Mouse (Mus musculus): ENCODE measurements around the gene Rap1b. TPM values are rescaled to one million over a fixed set of nuclear protein-coding genes. Genes with fewer than 3 reads are reported as not detected.

The Rap1b gene
- polyA plus RNA-seq, 1 experiment from 2014 or later = 174 TPM

DNA sequence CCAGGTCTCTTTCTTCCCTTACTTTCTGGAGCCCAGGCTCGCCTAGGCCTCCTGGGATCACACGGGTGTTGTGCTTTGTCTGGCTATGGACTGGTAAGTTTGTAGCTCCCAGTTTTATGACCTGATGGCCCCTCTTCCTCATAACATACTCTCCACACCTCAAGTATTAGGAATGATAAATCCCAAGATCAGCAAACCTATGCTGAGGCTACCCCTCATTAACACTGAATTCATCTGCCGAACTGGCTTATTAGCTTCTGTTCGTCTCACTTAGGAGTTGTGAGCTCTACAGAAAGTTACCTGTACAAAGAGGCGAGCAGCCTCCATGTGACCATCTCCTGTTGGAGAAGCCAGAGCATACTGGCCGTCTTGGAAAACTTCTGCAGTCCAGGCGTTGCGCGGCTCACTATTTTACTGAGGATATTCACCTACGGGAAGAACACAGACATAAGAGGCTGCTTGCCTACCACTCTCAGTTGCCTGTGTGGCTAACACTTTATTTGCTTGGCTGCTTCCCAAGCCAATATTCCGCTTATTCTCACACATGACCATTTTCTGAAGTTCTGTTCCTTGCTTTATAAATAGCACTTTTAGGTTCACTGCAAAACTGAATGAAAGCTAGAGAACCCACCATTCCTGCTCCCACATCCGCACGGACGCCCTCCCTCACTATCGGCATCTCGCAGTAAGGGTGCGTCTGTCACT lies 64.7 kb downstream of the Rap1b start:
- 95% methylated on average over 17 of the region's 17 CpGs for WGBS
- Histone ChIP-seq H3K27ac (no peak overlapping the region), H3K4me2 (ENCODE audit: low read length) (no peak overlapping the region), H3K9me3 (replicated peaks; ENCODE audit: low read length) (no peaks in the 10 kb centered on the region), H3K9ac (ENCODE audit: low read depth, low read length) (no peak overlapping the region), H3K4me1 (replicated peaks; ENCODE audit: insufficient read depth, low read length) (no peaks in the 10 kb centered on the region), H3K27me3 (ENCODE audit: insufficient read depth, low read length) (no peaks in the 10 kb centered on the region), H3K4me3 (replicated peaks; ENCODE audit: low read depth, low read length) (no peak overlapping the region), H3K36me3 (ENCODE audit: insufficient read depth, low read length) (peaks cover 49% of the 10 kb centered on the region; the same call in 1 of the 2 replicates)
- DNase-seq (ENCODE audit: low spot score) = no peak
- ATAC-seq (replicated peaks; ENCODE audit: low FRiP score, low read depth) = no peak
- no peak for TF ChIP-seq CTCF (IDR thresholded peaks at IDR 0.05; ENCODE audit: low read depth)

- peaks cover 53% of the 10 kb centered on the region; the same call in 1 of the 2 replicates for H3K36me3 ChIP-seq (ENCODE audit: insufficient read depth, low read length)
- TF ChIP-seq CTCF (IDR thresholded peaks at IDR 0.05; ENCODE audit: low read depth) = no peak
- no peak overlapping the region for H3K4me3 ChIP-seq (replicated peaks; ENCODE audit: low read depth, low read length)
- no peak for ATAC-seq (replicated peaks; ENCODE audit: low FRiP score, low read depth)
- DNase-seq (ENCODE audit: low spot score) = no peak
- no peak overlapping the region for H3K27ac ChIP-seq
- WGBS = 94% methylated on average over 6 of the region's 6 CpGs
- no peaks in the 10 kb centered on the region for H3K4me1 ChIP-seq (replicated peaks; ENCODE audit: insufficient read depth, low read length)
- H3K9me3 ChIP-seq (replicated peaks; ENCODE audit: low read length) = no peaks in the 10 kb centered on the region
- H3K27me3 ChIP-seq (ENCODE audit: insufficient read depth, low read length) = no peaks in the 10 kb centered on the region
- H3K4me2 ChIP-seq (ENCODE audit: low read length) = no peak overlapping the region
- no peak overlapping the region for H3K9ac ChIP-seq (ENCODE audit: low read depth, low read length)
These were observed 65.4 kb downstream of the Rap1b start for GRCm38 (mm10) chr10:117780306-117780911.

DNA sequence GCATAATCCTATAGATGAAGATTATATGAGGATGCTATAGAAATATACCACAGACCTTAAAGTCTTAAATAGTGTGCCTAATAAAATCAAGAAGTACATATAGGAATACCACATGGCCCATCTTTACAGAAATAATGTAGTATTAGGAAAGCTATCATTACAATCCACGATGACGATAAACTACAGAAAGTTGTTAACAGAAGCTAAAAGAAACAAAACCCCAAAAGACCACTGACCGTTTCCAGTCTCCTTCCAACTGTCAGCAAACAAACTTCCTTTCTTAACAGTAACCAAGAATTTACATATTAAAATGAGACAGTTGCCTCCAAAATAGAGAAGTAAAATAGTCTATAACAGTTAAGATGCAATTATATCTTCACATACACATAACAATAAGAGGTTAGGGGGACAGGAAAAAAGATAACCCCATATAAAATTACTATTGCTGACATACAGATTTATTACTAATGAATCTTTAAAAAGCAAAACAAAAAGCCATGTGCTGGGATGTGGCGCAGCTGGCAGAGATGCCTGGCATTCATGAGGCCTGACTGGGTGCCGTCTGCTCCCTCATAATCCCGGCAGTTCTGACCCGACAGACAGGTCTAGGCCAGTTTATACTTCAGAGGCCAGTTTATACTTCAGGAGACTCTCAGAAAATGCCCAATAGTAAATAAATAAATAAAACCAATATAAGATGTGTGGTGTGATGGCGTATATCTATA lies 66.1 kb downstream of the Rap1b start:
- ATAC-seq (replicated peaks; ENCODE audit: low FRiP score, low read depth) (no peak), DNase-seq (ENCODE audit: low spot score) (no peak)
- WGBS = 90% methylated on average over 8 of the region's 8 CpGs
- Histone ChIP-seq H3K4me3 (replicated peaks; ENCODE audit: low read depth, low read length) (no peak overlapping the region), H3K36me3 (ENCODE audit: insufficient read depth, low read length) (peaks cover 53% of the 10 kb centered on the region; the same call in 1 of the 2 replicates), H3K9ac (ENCODE audit: low read depth, low read length) (no peak overlapping the region), H3K27me3 (ENCODE audit: insufficient read depth, low read length) (no peaks in the 10 kb centered on the region), H3K4me1 (replicated peaks; ENCODE audit: insufficient read depth, low read length) (no peaks in the 10 kb centered on the region), H3K9me3 (replicated peaks; ENCODE audit: low read length) (no peaks in the 10 kb centered on the region), H3K27ac (no peak overlapping the region), H3K4me2 (ENCODE audit: low read length) (no peak overlapping the region)
- TF ChIP-seq CTCF (IDR thresholded peaks at IDR 0.05; ENCODE audit: low read depth) = no peak

DNA sequence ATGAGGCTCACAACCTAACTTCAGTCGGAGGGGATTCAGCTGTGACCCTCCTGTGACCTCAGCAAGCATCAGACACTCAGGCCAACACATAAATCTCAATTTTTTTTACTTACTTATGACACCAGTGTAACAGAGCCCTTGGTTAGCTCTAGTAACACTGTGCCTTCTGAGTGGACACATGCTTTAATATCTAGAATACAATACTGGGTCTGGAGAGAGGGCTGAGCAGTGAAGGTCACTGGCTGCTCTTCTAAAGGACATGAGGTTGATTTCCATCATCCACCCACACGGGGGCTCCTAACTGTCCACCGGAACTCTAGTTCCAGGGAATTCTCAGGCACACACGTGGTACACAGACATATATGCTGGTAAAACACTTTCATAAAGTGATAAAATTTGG lies 66.9 kb downstream of the Rap1b start:
- no peaks in the 10 kb centered on the region for H3K4me1 ChIP-seq (replicated peaks; ENCODE audit: insufficient read depth, low read length)
- DNase-seq (ENCODE audit: low spot score) (no peak), ATAC-seq (replicated peaks; ENCODE audit: low FRiP score, low read depth) (no peak)
- H3K27ac ChIP-seq = no peak overlapping the region
- 79% methylated on average over 4 of the region's 4 CpGs for WGBS
- H3K36me3 ChIP-seq (ENCODE audit: insufficient read depth, low read length) = peaks cover 55% of the 10 kb centered on the region; the same call in 1 of the 2 replicates
- H3K9me3 ChIP-seq (replicated peaks; ENCODE audit: low read length) = no peaks in the 10 kb centered on the region
- no peaks in the 10 kb centered on the region for H3K27me3 ChIP-seq (ENCODE audit: insufficient read depth, low read length)
- H3K4me2 ChIP-seq (ENCODE audit: low read length) = no peak overlapping the region
- H3K4me3 ChIP-seq (replicated peaks; ENCODE audit: low read depth, low read length) = no peak overlapping the region
- TF ChIP-seq CTCF (IDR thresholded peaks at IDR 0.05; ENCODE audit: low read depth) = no peak
- no peak overlapping the region for H3K9ac ChIP-seq (ENCODE audit: low read depth, low read length)

GRCm38 (mm10) chr10:117778328-117778910 lies 67.4 kb downstream of the Rap1b start:
- H3K4me2 ChIP-seq (ENCODE audit: low read length) = no peak overlapping the region
- WGBS = 86% methylated on average over 12 of the region's 12 CpGs
- H3K4me3 ChIP-seq (replicated peaks; ENCODE audit: low read depth, low read length) = no peak overlapping the region
- no peaks in the 10 kb centered on the region for H3K4me1 ChIP-seq (replicated peaks; ENCODE audit: insufficient read depth, low read length)
- H3K36me3 ChIP-seq (ENCODE audit: insufficient read depth, low read length) = peaks cover 55% of the 10 kb centered on the region; the same call in 1 of the 2 replicates
- H3K9me3 ChIP-seq (replicated peaks; ENCODE audit: low read length) = no peaks in the 10 kb centered on the region
- DNase-seq (ENCODE audit: low spot score) (no peak), ATAC-seq (replicated peaks; ENCODE audit: low FRiP score, low read depth) (no peak)
- TF ChIP-seq CTCF (IDR thresholded peaks at IDR 0.05; ENCODE audit: low read depth) = no peak
- no peaks in the 10 kb centered on the region for H3K27me3 ChIP-seq (ENCODE audit: insufficient read depth, low read length)
- H3K9ac ChIP-seq (ENCODE audit: low read depth, low read length) = no peak overlapping the region
- H3K27ac ChIP-seq = no peak overlapping the region

Measured in kidney, postnatal 0 days (tissue).